Mouse (Mus musculus) 3T3-L1 (cell line): ENCODE results near the gene Cenpt.

Source experiments
- DNase-seq: peaks from one replicate; pipeline ENCODE4 v3.0.0-alpha.2; 2015; ENCODE audit warnings: low read depth, low spot score

Cenpt gene

DNA sequence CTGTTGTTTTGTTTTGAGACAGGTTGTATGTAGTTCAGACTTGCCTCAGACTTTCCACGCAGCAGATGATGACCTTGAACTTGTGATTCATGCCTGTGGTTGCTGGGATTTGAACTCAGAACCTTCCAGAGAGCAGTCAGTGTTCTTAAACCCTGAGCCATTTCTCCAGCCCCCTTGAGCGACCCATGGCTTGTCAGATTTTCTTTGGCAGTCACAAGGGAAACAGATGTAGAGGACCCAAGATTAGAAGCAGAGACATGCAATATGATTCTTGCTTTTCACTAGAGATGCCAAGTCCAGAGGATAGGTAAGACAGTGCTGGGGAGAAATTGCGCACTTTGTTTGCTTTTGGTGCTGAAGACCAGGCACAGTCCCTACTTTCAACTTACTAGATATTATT, at the start of gene Cenpt:
TSS of gene Cenpt (minus strand) at position 101 of the 400 bp plus-strand sequence.
- no peak for DNase-seq

- DNase-seq = peak; percentile 52
Observed at GRCm38 (mm10) chr8:105900941-105901616, 48.0 kb upstream of the Cenpt start.

DNA sequence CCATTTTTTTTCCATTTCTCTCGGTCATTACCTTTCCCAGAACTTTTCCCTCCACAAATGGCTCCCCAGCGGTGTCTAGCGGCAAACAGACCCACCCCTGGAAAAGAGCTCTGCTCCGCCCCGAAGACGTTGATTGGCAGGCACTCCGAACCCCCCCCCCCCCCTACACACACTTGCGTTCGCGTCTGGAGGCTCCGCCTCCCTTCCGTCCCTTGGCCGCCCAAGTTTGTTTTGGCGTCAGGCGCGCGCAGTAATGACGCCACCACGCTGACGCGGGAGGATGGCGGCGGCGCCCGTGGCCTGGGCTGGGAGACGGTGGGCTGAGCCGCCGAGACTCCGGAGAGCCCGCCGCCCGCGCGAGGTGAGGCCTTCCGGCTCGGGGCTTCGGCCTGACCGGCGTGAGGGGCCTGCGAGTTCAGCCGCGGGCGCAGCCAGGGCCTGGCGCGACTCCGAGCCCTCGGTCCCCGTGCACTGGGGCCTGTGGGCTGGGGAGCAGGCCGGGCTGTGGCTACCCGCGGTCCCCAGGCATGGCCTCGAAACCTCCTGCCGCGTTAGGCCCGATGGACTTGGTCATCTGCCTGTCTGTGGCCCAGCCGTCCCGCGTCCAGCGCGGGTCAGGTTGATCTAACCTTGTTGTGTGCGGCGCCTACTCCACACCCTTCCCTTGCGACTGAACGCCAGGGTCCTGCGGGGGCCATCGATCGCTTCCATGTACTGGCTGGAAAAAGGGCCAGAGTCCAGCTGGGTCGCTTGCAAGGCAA, 47.3 kb upstream of the Cenpt start, which contains the start of gene Pskh1:
TSS of gene Pskh1 (plus strand) at position 262 of the 761 bp plus-strand sequence.
- DNase-seq = peak; percentile 97

- no peak for DNase-seq
Observed at GRCm38 (mm10) chr8:105897801-105898480, 44.9 kb upstream of the Cenpt start.

- peak; percentile 83 for DNase-seq
Observed at GRCm38 (mm10) chr8:105893339-105893738, 40.3 kb upstream of the Cenpt start, which contains the start of gene Nrn1l. Nrn1l (plus strand) TSS chr8:105893567.

DNA sequence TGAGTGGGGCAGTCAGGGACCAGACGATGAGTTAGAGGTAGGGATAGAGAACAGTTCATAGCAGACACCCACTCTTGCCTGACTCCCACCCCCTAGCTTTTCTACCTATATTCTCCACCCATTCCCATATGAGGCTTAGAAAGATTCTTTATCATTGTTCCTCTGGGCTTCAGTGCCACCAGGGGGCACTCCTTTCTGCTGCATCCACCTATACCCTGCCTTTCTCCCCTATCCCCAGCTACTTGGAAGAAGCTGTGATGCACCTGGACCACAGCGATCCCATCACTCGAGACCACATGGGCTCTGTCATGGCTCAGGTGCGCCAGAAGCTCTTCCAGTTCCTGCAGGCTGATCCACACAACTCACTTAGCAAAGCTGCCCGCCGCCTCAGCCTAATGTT, 39.4 kb upstream of the Cenpt start:
- peak; percentile 67 for DNase-seq

DNA sequence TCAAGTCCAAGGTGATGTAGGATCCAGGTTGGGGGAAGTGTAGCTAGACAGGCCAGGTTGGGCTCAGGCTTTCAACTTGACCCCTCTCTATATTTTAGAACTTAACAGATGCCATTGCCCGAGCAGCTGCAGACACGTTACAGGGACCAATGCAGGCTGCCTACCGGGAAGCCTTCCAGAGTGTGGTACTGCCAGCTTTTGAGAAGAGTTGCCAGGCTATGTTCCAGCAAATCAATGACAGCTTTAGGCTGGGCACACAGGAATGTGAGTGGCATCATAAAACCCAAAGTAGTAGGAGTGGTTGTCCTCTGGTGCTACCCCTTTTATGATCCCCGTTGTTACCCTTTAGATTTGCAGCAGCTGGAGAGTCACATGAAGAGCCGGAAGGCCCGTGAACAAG, 37.8 kb upstream of the Cenpt start:
- no peak for DNase-seq

GRCm38 (mm10) chr8:105889756-105890465, 36.8 kb upstream of the Cenpt start:
- DNase-seq = no peak

DNA sequence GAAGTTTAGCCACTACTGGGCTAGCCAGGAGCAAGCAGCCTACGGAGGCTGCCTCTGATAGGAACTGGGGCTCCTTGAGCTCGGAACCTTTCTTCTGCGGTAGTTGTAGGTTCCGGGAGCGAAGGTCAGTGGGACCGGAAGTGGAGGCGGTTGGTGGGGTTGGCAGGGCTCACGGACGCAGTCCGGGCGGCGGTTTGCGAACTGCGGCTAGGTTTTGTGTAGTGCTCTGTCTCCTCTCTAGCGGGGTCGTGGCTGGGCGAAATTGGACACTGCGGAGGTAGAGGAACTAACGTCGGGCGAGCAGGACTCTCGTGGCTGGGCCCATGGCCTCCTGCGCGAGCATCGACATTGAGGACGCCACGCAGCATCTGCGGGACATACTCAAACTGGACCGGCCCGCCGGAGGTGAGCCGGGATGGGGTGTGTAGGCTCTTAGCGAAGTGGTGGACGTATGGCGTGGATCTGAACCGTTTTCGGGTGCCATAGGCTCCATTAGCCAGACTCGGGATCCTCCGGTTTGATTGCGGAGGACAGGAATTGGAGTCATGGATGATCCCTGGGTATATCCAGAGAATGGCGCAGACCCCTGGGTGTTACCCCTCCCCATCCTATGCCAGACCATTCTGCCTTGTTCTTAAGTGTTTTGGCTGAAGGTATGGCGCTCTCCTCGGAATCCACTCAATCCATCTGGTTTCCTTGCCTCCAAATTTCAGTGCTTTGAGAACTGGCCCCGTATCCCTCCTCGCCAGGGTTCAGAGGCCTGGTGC, 27.9 kb upstream of the Cenpt start, which contains the start of gene Edc4:
TSS of gene Edc4 (plus strand) at position 128 of the 767 bp plus-strand sequence.
- DNase-seq = peak; percentile 93

GRCm38 (mm10) chr8:105874301-105874700, 21.2 kb upstream of the Cenpt start:
- DNase-seq = peak; percentile 77

DNA sequence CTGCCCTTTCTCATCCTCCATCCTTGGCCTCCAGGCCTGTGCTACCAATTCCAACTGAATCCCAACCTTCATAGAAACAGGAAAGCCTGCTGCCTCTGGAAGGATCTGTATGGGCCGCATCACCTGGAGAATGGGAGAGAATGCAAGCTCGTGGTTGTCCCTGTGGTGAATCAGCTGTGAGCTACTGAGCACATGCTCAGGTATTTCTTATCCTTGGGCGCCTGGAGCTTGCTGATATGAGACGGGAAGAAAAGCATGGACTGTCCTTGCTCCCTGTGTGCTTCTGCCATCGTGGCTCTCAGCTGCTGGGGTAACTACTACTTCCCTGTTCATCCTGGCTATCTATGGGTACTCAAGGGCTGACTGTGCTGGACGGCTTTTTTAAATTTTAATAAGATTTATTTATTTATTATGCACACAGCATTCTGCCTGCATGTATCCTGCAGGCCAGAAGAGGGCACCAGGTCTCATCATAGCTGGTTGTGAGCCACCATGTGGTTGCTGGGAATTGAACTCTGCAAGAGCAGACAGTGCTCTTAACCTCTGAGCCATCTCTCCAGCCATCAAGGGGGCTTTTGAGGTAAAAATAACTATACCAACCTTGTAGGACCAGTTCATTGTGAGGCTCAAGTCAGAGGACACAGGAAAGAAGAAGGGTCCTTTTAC, 13.4 kb upstream of the Cenpt start:
- DNase-seq = peak; percentile 56

- peak; percentile 90 for DNase-seq
Observed at GRCm38 (mm10) chr8:105861951-105862350, 8.9 kb upstream of the Cenpt start.

DNA sequence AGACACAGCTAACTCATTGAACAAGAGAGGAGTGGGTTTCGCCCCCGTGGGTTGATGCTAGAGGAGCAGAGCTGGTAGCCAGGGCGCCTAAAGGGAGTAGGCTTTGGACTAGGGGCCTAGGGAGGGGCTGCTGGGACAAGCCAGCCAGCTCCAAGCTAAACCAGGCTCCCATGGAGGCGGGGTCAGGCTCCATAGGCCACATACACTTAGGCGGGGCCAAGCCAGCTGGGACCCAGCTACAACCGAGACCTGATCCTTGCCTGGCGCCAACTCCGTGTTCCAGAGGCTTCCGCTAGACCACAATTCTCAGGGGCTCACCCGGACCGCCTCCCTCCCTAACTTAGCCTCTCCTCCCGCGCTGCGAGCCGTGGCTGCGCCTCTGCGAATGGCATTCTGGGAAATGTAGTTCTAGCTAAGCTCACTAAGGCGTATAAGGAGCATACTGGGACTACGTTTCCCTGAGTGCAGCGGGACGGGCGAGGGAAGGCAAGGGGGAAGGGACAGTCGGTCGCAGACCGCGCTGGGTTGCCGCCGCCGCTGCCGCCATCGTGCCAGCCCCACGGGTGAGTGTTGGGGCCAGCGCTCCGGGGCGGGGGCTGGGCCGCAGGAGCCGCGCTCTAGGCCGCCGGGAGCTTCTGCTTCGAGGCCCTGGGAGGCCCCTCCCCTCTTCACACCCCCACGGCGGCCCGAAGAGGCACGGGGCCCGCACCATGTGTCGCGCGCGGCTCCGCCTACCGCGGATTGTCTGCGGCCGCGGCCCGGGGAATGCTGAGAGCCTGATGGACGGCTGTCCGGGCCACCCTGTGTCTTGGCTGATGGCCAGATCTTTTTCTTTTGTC, 7.3 kb upstream of the Cenpt start, which contains the start of gene Nutf2:
TSS of gene Nutf2 (plus strand) at position 438 of the 839 bp plus-strand sequence.
- peak; percentile 100 for DNase-seq

GRCm38 (mm10) chr8:105859314-105859713, 6.2 kb upstream of the Cenpt start:
- no peak for DNase-seq

DNA sequence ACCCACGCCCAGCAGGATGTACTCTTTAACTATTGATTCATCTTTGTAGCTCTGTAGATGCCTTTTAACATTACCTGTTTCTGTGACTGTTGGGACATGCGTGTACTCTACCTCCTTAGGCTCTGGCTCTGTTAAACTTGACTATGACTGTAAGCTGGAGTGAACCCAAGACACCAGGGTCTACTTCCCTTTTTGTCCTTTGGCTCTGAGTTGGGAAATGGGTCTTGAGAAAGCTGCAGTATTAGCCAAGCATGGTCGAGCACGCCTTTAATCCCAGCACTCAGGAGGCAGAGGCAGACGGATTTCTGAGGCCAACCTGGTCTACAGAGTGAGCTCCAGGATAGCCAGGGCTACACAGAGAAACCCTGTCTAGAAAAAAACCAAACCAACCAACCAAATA, 5.4 kb upstream of the Cenpt start:
- no peak for DNase-seq

DNA sequence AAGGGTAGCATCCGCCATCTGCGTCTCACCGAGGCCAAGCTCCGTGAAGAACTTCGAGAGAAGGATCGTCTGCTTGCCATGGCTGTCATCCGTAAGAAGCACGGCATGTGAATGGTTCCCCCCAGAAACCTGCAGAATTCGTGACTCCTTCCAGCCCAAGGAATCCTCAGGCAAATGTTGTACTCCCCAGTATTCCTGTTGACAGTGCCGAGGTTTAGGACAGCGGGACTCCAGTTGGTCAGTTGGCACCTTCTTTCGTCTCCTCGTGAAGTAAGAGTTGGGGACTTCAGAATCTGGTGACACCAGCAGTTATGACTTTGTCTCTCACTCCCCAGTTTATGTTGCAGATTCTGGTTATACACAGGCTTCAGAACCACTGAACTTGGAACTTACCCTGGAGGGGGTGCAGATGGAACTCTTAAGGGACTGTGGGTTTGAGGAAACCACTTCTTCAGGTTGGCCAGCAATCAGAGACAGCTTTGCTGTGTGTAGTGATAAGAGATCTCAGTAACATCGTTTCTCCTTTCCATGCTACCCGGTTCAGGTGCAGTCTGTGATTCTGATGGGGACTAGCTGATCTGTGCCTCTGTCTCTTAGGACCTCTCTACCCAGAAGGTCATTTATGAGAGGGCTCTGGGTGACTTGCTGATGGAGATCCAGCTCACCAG, 3.2 kb upstream of the Cenpt start:
- peak; percentile 40 for DNase-seq

GRCm38 (mm10) chr8:105855248-105856167, 2.4 kb upstream of the Cenpt start:
- DNase-seq = peak; percentile 61
